Comparison of ENCODE assay signal across 24 mouse cellular contexts in the genomic region with DNA sequence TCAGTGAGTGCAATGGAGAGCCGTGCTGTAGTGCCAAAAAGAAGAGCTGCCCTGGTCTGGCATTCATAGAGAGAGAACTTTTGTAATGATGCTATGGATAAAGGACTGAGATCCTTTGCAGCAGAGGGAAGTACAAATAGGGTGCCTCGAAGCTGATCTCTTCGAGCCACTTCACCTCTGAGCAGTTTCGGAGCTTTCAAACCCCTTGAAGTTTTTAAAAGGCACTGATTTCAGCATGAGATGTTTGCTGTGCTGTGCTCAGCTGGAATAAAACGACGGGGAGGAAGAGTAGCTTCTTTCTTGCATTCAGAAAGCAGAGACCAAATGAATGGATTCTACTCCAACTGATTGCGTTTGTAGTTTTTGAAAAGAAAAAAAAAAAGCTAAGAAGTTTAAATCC.
DNase-seq lines count a peak whose midpoint lies in the region; ATAC-seq lines count a peak whose summit lies in the region.
"Had no signal": no experiment of that assay in that cellular context is flagged by ENCODE, and none has a peak within 500 bp of the region (broad histone marks: within the 10 kb centered on the region; RNA-seq: fewer than 3 reads in every experiment).

No protein-coding gene starts in this region.

- no peaks in the 10 kb centered on the region for H3K9me3 ChIP-seq in embryonic facial prominence, embryonic 11.5 days (replicated peaks; ENCODE audit: control insufficient read depth, low read length)
- H3K9me3 ChIP-seq in embryonic facial prominence, embryonic 10.5 days: no peaks in the 10 kb centered on the region
- 0 out of 2 replicates have a peak, but pooled peaks cover 4% of the 10 kb centered on the region for H3K9me3 ChIP-seq in forebrain, embryonic 13.5 days (replicated peaks)
- H3K9me3 ChIP-seq in forebrain, embryonic 12.5 days: no peaks in the 10 kb centered on the region
- H3K9me3 ChIP-seq in midbrain, embryonic 12.5 days: no peaks in the 10 kb centered on the region
- peaks cover 3% of the 10 kb centered on the region; the same call in 1 of the 2 replicates for H3K9me3 ChIP-seq in midbrain, embryonic 16.5 days (replicated peaks; ENCODE audit: control insufficient read depth, low read length, poor library complexity, severe bottlenecking)
- no peaks in the 10 kb centered on the region for H3K9me3 ChIP-seq in forebrain, embryonic 14.5 days (replicated peaks; ENCODE audit: control insufficient read depth, low read length)
- H3K9me3 ChIP-seq: heart, embryonic 13.5 days had no signal

- no peaks in the 10 kb centered on the region for H3K36me3 ChIP-seq in embryonic facial prominence, embryonic 11.5 days (replicated peaks; ENCODE audit: control insufficient read depth, insufficient read depth, low read depth, low read length)
- H3K36me3 ChIP-seq in embryonic facial prominence, embryonic 10.5 days (replicated peaks): no peaks in the 10 kb centered on the region
- no peaks in the 10 kb centered on the region for H3K36me3 ChIP-seq in forebrain, embryonic 13.5 days (ENCODE audit: poor library complexity, severe bottlenecking)
- H3K36me3 ChIP-seq in forebrain, embryonic 12.5 days (replicated peaks): no peaks in the 10 kb centered on the region
- no peaks in the 10 kb centered on the region for H3K36me3 ChIP-seq in midbrain, embryonic 12.5 days
- no peaks in the 10 kb centered on the region for H3K36me3 ChIP-seq in midbrain, embryonic 16.5 days (ENCODE audit: control insufficient read depth, insufficient read depth, low read length)
- H3K36me3 ChIP-seq in forebrain, embryonic 14.5 days (ENCODE audit: control insufficient read depth, insufficient read depth, low read length): no peaks in the 10 kb centered on the region
- H3K36me3 ChIP-seq: heart, embryonic 13.5 days had no signal

- DNase-seq in embryonic facial prominence, embryonic 11.5 days (ENCODE audit: low spot score): peak; percentile 1
- DNase-seq in embryonic facial prominence, embryonic 10.5 days (ENCODE audit: low spot score): no peak
- peak; percentile 45 for DNase-seq in forebrain, embryonic 14.5 days (ENCODE audit: low spot score)
- no peak for DNase-seq in testis, postnatal 14 days (ENCODE audit: low spot score)
- DNase-seq: adrenal gland, adult 8-10 months; adrenal gland, postnatal 25 days; cerebellum, adult 11 months; cerebellum, adult 2 months; cerebellum, adult 9-11 months; cerebellum, postnatal 25 days; gastrocnemius, postnatal 25 days; heart, adult 18-20 months; heart, postnatal 14 days; heart, postnatal 4 days had no signal

- WGBS in embryonic facial prominence, embryonic 11.5 days: 41% methylated on average over 7 of the region's 7 CpGs
- WGBS in embryonic facial prominence, embryonic 10.5 days: 43% methylated on average over 7 of the region's 7 CpGs
- WGBS in forebrain, embryonic 13.5 days: 2% methylated on average over 7 of the region's 7 CpGs
- 5% methylated on average over 7 of the region's 7 CpGs for WGBS in forebrain, embryonic 12.5 days
- 9% methylated on average over 7 of the region's 7 CpGs for WGBS in midbrain, embryonic 12.5 days
- WGBS in midbrain, embryonic 16.5 days: 7% methylated on average over 7 of the region's 7 CpGs
- 4% methylated on average over 7 of the region's 7 CpGs for WGBS in forebrain, embryonic 14.5 days

- H3K27me3 ChIP-seq in embryonic facial prominence, embryonic 11.5 days (ENCODE audit: control insufficient read depth, insufficient read depth, low read length): no peaks in the 10 kb centered on the region
- no peaks in the 10 kb centered on the region for H3K27me3 ChIP-seq in embryonic facial prominence, embryonic 10.5 days (replicated peaks; ENCODE audit: low read depth, poor library complexity, severe bottlenecking)
- H3K27me3 ChIP-seq in forebrain, embryonic 13.5 days: no peaks in the 10 kb centered on the region
- no peaks in the 10 kb centered on the region for H3K27me3 ChIP-seq in forebrain, embryonic 12.5 days
- H3K27me3 ChIP-seq in midbrain, embryonic 12.5 days: no peaks in the 10 kb centered on the region
- no peaks in the 10 kb centered on the region for H3K27me3 ChIP-seq in midbrain, embryonic 16.5 days (ENCODE audit: control insufficient read depth, insufficient read depth, low read depth, low read length)
- H3K27me3 ChIP-seq in forebrain, embryonic 14.5 days (replicated peaks; ENCODE audit: control insufficient read depth, insufficient read depth, low read length): no peaks in the 10 kb centered on the region
- H3K27me3 ChIP-seq: heart, embryonic 13.5 days had no signal

- H3K27ac ChIP-seq in embryonic facial prominence, embryonic 11.5 days (replicated peaks; ENCODE audit: low read depth, low read length): no peak overlapping the region
- H3K27ac ChIP-seq in embryonic facial prominence, embryonic 10.5 days (replicated peaks): no peak overlapping the region
- no peak overlapping the region for H3K27ac ChIP-seq in forebrain, embryonic 13.5 days
- H3K27ac ChIP-seq in forebrain, embryonic 12.5 days: no peak overlapping the region
- 0 out of 2 replicates have a peak overlapping the region, but pooled peaks have one; percentile 35 for H3K27ac ChIP-seq in midbrain, embryonic 12.5 days (replicated peaks)
- no peak overlapping the region for H3K27ac ChIP-seq in midbrain, embryonic 16.5 days (ENCODE audit: low read length)
- H3K27ac ChIP-seq in forebrain, embryonic 14.5 days (ENCODE audit: low read depth, low read length): no peak overlapping the region
- H3K27ac ChIP-seq: heart, embryonic 13.5 days; hindbrain, embryonic 14.5 days; hindbrain, postnatal 0 days had no signal

- H3K4me2 ChIP-seq in embryonic facial prominence, embryonic 11.5 days (ENCODE audit: low read depth, low read length): no peak overlapping the region
- H3K4me2 ChIP-seq in forebrain, embryonic 13.5 days: 0 out of 2 replicates have a peak overlapping the region, but pooled peaks have one; percentile 5
- H3K4me2 ChIP-seq in forebrain, embryonic 12.5 days: no peak overlapping the region
- H3K4me2 ChIP-seq in midbrain, embryonic 12.5 days (replicated peaks): no peak overlapping the region
- H3K4me2 ChIP-seq in midbrain, embryonic 16.5 days (ENCODE audit: low read length): no peak overlapping the region
- H3K4me2 ChIP-seq in forebrain, embryonic 14.5 days (ENCODE audit: low read length): no peak overlapping the region
- H3K4me2 ChIP-seq: heart, embryonic 13.5 days; hindbrain, embryonic 14.5 days had no signal

- no peak overlapping the region for H3K9ac ChIP-seq in embryonic facial prominence, embryonic 11.5 days (replicated peaks; ENCODE audit: low read length)
- no peak overlapping the region for H3K9ac ChIP-seq in forebrain, embryonic 13.5 days
- no peak overlapping the region for H3K9ac ChIP-seq in forebrain, embryonic 12.5 days
- H3K9ac ChIP-seq in midbrain, embryonic 12.5 days (replicated peaks): no peak overlapping the region
- H3K9ac ChIP-seq in midbrain, embryonic 16.5 days (ENCODE audit: low read depth, low read length): no peak overlapping the region
- H3K9ac ChIP-seq in forebrain, embryonic 14.5 days (ENCODE audit: low read length): no peak overlapping the region
- H3K9ac ChIP-seq: heart, embryonic 13.5 days; hindbrain, embryonic 14.5 days had no signal

- no peak for ATAC-seq in embryonic facial prominence, embryonic 11.5 days (replicated peaks; ENCODE audit: insufficient number of reproducible peaks, low FRiP score, low TSS enrichment, low read depth)
- peak; percentile 69 for ATAC-seq in forebrain, embryonic 13.5 days
- ATAC-seq in forebrain, embryonic 12.5 days (ENCODE audit: low FRiP score): no peak
- ATAC-seq in midbrain, embryonic 12.5 days (ENCODE audit: low FRiP score, low read depth): peak; percentile 56; the same call in 1 of the 2 replicates
- no peak for ATAC-seq in midbrain, embryonic 16.5 days
- peak; percentile 42; the same call in 1 of the 2 replicates for ATAC-seq in forebrain, embryonic 14.5 days
- ATAC-seq: activated CD4-positive, CD25-positive, alpha-beta regulatory T cell, adult 4 months; hindbrain, postnatal 0 days; inflammation-experienced regulatory T-cells, adult 6 months; intestine, embryonic 16.5 days had no signal

- no peak overlapping the region for H3K4me3 ChIP-seq in embryonic facial prominence, embryonic 11.5 days (ENCODE audit: low read depth, low read length)
- H3K4me3 ChIP-seq in embryonic facial prominence, embryonic 10.5 days: no peak overlapping the region
- H3K4me3 ChIP-seq in forebrain, embryonic 13.5 days: no peak overlapping the region
- no peak overlapping the region for H3K4me3 ChIP-seq in forebrain, embryonic 12.5 days (replicated peaks)
- H3K4me3 ChIP-seq in midbrain, embryonic 12.5 days: no peak overlapping the region
- H3K4me3 ChIP-seq in midbrain, embryonic 16.5 days (ENCODE audit: low read depth, low read length): no peak overlapping the region
- no peak overlapping the region for H3K4me3 ChIP-seq in forebrain, embryonic 14.5 days (ENCODE audit: low read depth, low read length)
- H3K4me3 ChIP-seq: heart, embryonic 13.5 days had no signal

- no peaks in the 10 kb centered on the region for H3K4me1 ChIP-seq in embryonic facial prominence, embryonic 11.5 days (ENCODE audit: control insufficient read depth, insufficient read depth, low read length)
- H3K4me1 ChIP-seq in embryonic facial prominence, embryonic 10.5 days: no peaks in the 10 kb centered on the region
- peaks cover 12% of the 10 kb centered on the region for H3K4me1 ChIP-seq in forebrain, embryonic 13.5 days
- H3K4me1 ChIP-seq in forebrain, embryonic 12.5 days: peaks cover 14% of the 10 kb centered on the region
- no peaks in the 10 kb centered on the region for H3K4me1 ChIP-seq in midbrain, embryonic 12.5 days
- no peaks in the 10 kb centered on the region for H3K4me1 ChIP-seq in midbrain, embryonic 16.5 days (ENCODE audit: control insufficient read depth, insufficient read depth, low read length)
- 0 out of 2 replicates have a peak, but pooled peaks cover 2% of the 10 kb centered on the region for H3K4me1 ChIP-seq in forebrain, embryonic 14.5 days (ENCODE audit: control insufficient read depth, insufficient read depth, low read length)
- H3K4me1 ChIP-seq: heart, embryonic 13.5 days had no signal

Comparison
In these comparisons a context has a peak if more than half of its experiments do, and no peak if none do; other contexts are left out.
1. ATAC-seq: peak in forebrain, embryonic 13.5 days (single experiment), midbrain, embryonic 12.5 days (single experiment) and forebrain, embryonic 14.5 days (single experiment); none in embryonic facial prominence, embryonic 11.5 days (single experiment), forebrain, embryonic 12.5 days (single experiment) and midbrain, embryonic 16.5 days (single experiment).
2. DNase-seq: peak in embryonic facial prominence, embryonic 11.5 days (single experiment) and forebrain, embryonic 14.5 days (single experiment); none in embryonic facial prominence, embryonic 10.5 days (single experiment) and testis, postnatal 14 days (single experiment).